Mouse (Mus musculus) ovary, postnatal 14 days (tissue): ENCODE results near the gene Shisa8.

ENCODE experiments used
- DNase-seq: peaks from one replicate; pipeline ENCODE4 v3.0.0; 2022; ENCODE audit warnings: low spot score

The Shisa8 gene

GRCm38 (mm10) chr15:82172648-82173047 is 40.0 kb downstream of the Shisa8 start:
- DNase-seq: no peak

- no peak for DNase-seq
Observed at GRCm38 (mm10) chr15:82170437-82171377, 41.9 kb downstream of the Shisa8 start.

GRCm38 (mm10) chr15:82169671-82170070 is 42.9 kb downstream of the Shisa8 start:
- no peak for DNase-seq

GRCm38 (mm10) chr15:82167201-82168168 is 45.1 kb downstream of the Shisa8 start:
- DNase-seq: no peak

GRCm38 (mm10) chr15:82166240-82167100 is 46.1 kb downstream of the Shisa8 start:
- DNase-seq: no peak

GRCm38 (mm10) chr15:82165332-82166239 is 47.0 kb downstream of the Shisa8 start:
- peak; percentile 85 for DNase-seq

GRCm38 (mm10) chr15:82164496-82164895 is 48.1 kb downstream of the Shisa8 start:
- no peak for DNase-seq

- DNase-seq: no peak
Observed at GRCm38 (mm10) chr15:82164061-82164399, 48.6 kb downstream of the Shisa8 start.

- DNase-seq: no peak
Observed at GRCm38 (mm10) chr15:82163356-82164060, 49.1 kb downstream of the Shisa8 start.

GRCm38 (mm10) chr15:82161965-82162600 is 50.5 kb downstream of the Shisa8 start:
- DNase-seq: no peak

- DNase-seq: no peak
Observed at GRCm38 (mm10) chr15:82160731-82161640, 51.6 kb downstream of the Shisa8 start.

GRCm38 (mm10) chr15:82159471-82159870 is 53.1 kb downstream of the Shisa8 start:
- no peak for DNase-seq

GRCm38 (mm10) chr15:82158243-82159035 is 54.2 kb downstream of the Shisa8 start:
- no peak for DNase-seq

- DNase-seq: no peak
Observed at GRCm38 (mm10) chr15:82156902-82157301, 55.7 kb downstream of the Shisa8 start.

GRCm38 (mm10) chr15:82156298-82156697 is 56.3 kb downstream of the Shisa8 start:
- no peak for DNase-seq
